In genomic region chr10:11608451-11608850, GRCm38 (mm10) we compare ENCODE assay signal across 28 mouse cellular contexts.
"Had no signal": no experiment of that assay in that cellular context is flagged by ENCODE, and none has a peak within 500 bp of the region (broad histone marks: within the 10 kb centered on the region; RNA-seq: fewer than 3 reads in every experiment).

No protein-coding gene starts in this region.

- H3K9ac ChIP-seq: embryonic facial prominence, embryonic 12.5 days; embryonic facial prominence, embryonic 13.5 days; embryonic facial prominence, embryonic 15.5 days; forebrain, embryonic 12.5 days; forebrain, embryonic 13.5 days; forebrain, embryonic 15.5 days; forebrain, postnatal 0 days had no signal

- H3K27me3 ChIP-seq: embryonic facial prominence, embryonic 12.5 days; embryonic facial prominence, embryonic 13.5 days; embryonic facial prominence, embryonic 15.5 days; forebrain, embryonic 12.5 days; forebrain, embryonic 13.5 days; forebrain, embryonic 15.5 days had no signal

- H3K9me3 ChIP-seq: embryonic facial prominence, embryonic 10.5 days; embryonic facial prominence, embryonic 12.5 days; embryonic facial prominence, embryonic 13.5 days; embryonic facial prominence, embryonic 15.5 days; forebrain, embryonic 10.5 days; forebrain, embryonic 12.5 days; forebrain, embryonic 13.5 days; forebrain, embryonic 15.5 days had no signal

- DNase-seq: cerebellum, adult 2 months; cerebellum, adult 8-10 months; cerebellum, adult 9-10 months; cerebellum, adult 9-11 months; cerebellum, postnatal 10 days; cerebellum, postnatal 14 days; cerebellum, postnatal 25 days; cerebellum, postnatal 36 days; embryo, embryonic 11 days; forebrain, postnatal 0 days; gastrocnemius, adult 2 months; gastrocnemius, postnatal 10 days; gastrocnemius, postnatal 14 days; gastrocnemius, postnatal 25 days; gastrocnemius, postnatal 36 days; heart, adult 11 months; heart, adult 18-20 months; heart, adult 2 months had no signal

- H3K4me3 ChIP-seq: embryonic facial prominence, embryonic 10.5 days; embryonic facial prominence, embryonic 12.5 days; embryonic facial prominence, embryonic 13.5 days; embryonic facial prominence, embryonic 15.5 days; erythroblast, embryonic 14.5 days; forebrain, embryonic 10.5 days; forebrain, embryonic 12.5 days; forebrain, embryonic 13.5 days; forebrain, embryonic 15.5 days; gastrocnemius, adult 2 months; heart, adult 2 months had no signal

- H3K4me1 ChIP-seq: embryonic facial prominence, embryonic 10.5 days; embryonic facial prominence, embryonic 12.5 days; embryonic facial prominence, embryonic 13.5 days; embryonic facial prominence, embryonic 15.5 days; forebrain, embryonic 10.5 days; forebrain, embryonic 12.5 days; forebrain, embryonic 13.5 days; forebrain, embryonic 15.5 days had no signal

- H3K4me2 ChIP-seq: embryonic facial prominence, embryonic 12.5 days; embryonic facial prominence, embryonic 13.5 days; embryonic facial prominence, embryonic 15.5 days; forebrain, embryonic 12.5 days; forebrain, embryonic 13.5 days; forebrain, embryonic 15.5 days had no signal

- H3K27ac ChIP-seq: embryonic facial prominence, embryonic 10.5 days; embryonic facial prominence, embryonic 12.5 days; embryonic facial prominence, embryonic 13.5 days; embryonic facial prominence, embryonic 15.5 days; forebrain, embryonic 10.5 days; forebrain, embryonic 12.5 days; forebrain, embryonic 13.5 days; forebrain, embryonic 15.5 days; gastrocnemius, adult 2 months; heart, adult 2 months had no signal

- H3K36me3 ChIP-seq: embryonic facial prominence, embryonic 10.5 days; embryonic facial prominence, embryonic 12.5 days; embryonic facial prominence, embryonic 13.5 days; embryonic facial prominence, embryonic 15.5 days; forebrain, embryonic 10.5 days; forebrain, embryonic 12.5 days; forebrain, embryonic 15.5 days had no signal

- ATAC-seq: forebrain, embryonic 15.5 days; forebrain, embryonic 16.5 days; forebrain, postnatal 0 days had no signal
